Mouse (Mus musculus) lung, embryonic 16.5 days (tissue): ENCODE results near the gene Tmem132c. TPM values are rescaled to one million over a fixed set of nuclear protein-coding genes. Genes with fewer than 3 reads are reported as not detected.
A peak's percentile ranks its signal among the peaks of the same experiment; 100 is the strongest.

Experiments used
- ATAC-seq: fragments of 200-750 bp; cut with Nextera tagmentation; 2 replicates; pipeline ENCODE4 v1.8.0; 2017; ENCODE audit warnings: low read depth, mild to moderate bottlenecking, moderate library complexity
- H3K27ac ChIP-seq: fragments of 300-500 bp; sonication (generic); 2 replicates; pipeline ENCODE4 v1.5.1; 2014; ENCODE audit warnings: mild to moderate bottlenecking, control low read depth, low read length
- H3K27me3 ChIP-seq: fragments of 300-500 bp; sonication (generic); 2 replicates; pipeline ENCODE4 v1.6.1; 2014; ENCODE audit warnings: low read depth, low read length, mixed read lengths; ENCODE audit not compliant: control insufficient read depth, insufficient read depth
- H3K36me3 ChIP-seq: fragments of 300-500 bp; sonication (generic); 2 replicates; pipeline ENCODE4 v1.6.1; 2014; ENCODE audit warnings: low read length; ENCODE audit not compliant: control insufficient read depth, insufficient read depth
- H3K4me1 ChIP-seq: fragments of 300-500 bp; sonication (generic); replicated peaks from 2 replicates; pipeline ENCODE4 v1.6.1; 2014; ENCODE audit warnings: low read length, mixed read lengths; ENCODE audit not compliant: control insufficient read depth, insufficient read depth
- H3K4me2 ChIP-seq: fragments of 300-500 bp; sonication (generic); 2 replicates; pipeline ENCODE4 v1.6.1; 2014; ENCODE audit warnings: low read depth, low read length, control low read depth
- H3K4me3 ChIP-seq: fragments of 300-500 bp; sonication (generic); 2 replicates; pipeline ENCODE4 v1.5.1; 2014; ENCODE audit warnings: mild to moderate bottlenecking, low read length, control low read depth
- H3K9ac ChIP-seq: fragments of 300-500 bp; sonication (generic); 2 replicates; pipeline ENCODE4 v1.6.1; 2014; ENCODE audit warnings: low read length, control low read depth
- H3K9me3 ChIP-seq: fragments of 300-500 bp; sonication (generic); 2 replicates; pipeline ENCODE4 v1.6.1; 2016; ENCODE audit warnings: low read length; ENCODE audit not compliant: control insufficient read depth
- WGBS: fragments of 180-500 bp; shearing (Covaris S2); extraction: QIAGEN DNeasy Blood & Tissue Kit; methylation state at CpG from one replicate; pipeline ENCODE4 v1.1.7; 2014; 5-methylcytosine and 5-hydroxymethylcytosine counted together
- polyA plus RNA-seq: library from polyadenylated mRNA; unstranded; fragments of >200 nt; fragmentation: Nextera tagmentation; extraction: Ambion mirVana; gene quantifications from 2 replicates; pipeline ENCODE4 v1.2.1, GENCODE M21; 2015

The Tmem132c gene
- polyA plus RNA-seq, 1 experiment from 2014 or later, result 14.2 TPM

GRCm38 (mm10) chr5:127370503-127370902, 128.9 kb downstream of the Tmem132c start:
- H3K9me3 ChIP-seq, result peaks cover 8% of the 10 kb centered on the region; the same call in 1 of the 2 replicates
- peak overlapping the region; percentile 91 for H3K27ac ChIP-seq
- peak overlapping the region; percentile 50 for H3K4me2 ChIP-seq
- no peak overlapping the region for H3K9ac ChIP-seq
- H3K36me3 ChIP-seq, result no peaks in the 10 kb centered on the region
- no peaks in the 10 kb centered on the region for H3K27me3 ChIP-seq
- WGBS, result 12% methylated on average over 3 of the region's 3 CpGs
- peak overlapping the region; percentile 26; the same call in 1 of the 2 replicates for H3K4me3 ChIP-seq
- ATAC-seq, result peak; percentile 91
- peaks cover 21% of the 10 kb centered on the region for H3K4me1 ChIP-seq

- peak; percentile 44 for ATAC-seq
- peaks cover 30% of the 10 kb centered on the region for H3K4me1 ChIP-seq
- H3K27me3 ChIP-seq, result no peaks in the 10 kb centered on the region
Measured at GRCm38 (mm10) chr5:127374251-127374650, 132.6 kb downstream of the Tmem132c start.

GRCm38 (mm10) chr5:127375654-127376053, 134.0 kb downstream of the Tmem132c start:
- H3K4me3 ChIP-seq, result no peak overlapping the region
- no peaks in the 10 kb centered on the region for H3K27me3 ChIP-seq
- peaks cover 5% of the 10 kb centered on the region; the same call in 1 of the 2 replicates for H3K9me3 ChIP-seq
- H3K36me3 ChIP-seq, result no peaks in the 10 kb centered on the region
- WGBS, result 84% methylated on average over 3 of the region's 3 CpGs
- no peak overlapping the region for H3K27ac ChIP-seq
- no peak overlapping the region for H3K4me2 ChIP-seq
- no peak overlapping the region for H3K9ac ChIP-seq
- no peak for ATAC-seq
- H3K4me1 ChIP-seq, result peaks cover 21% of the 10 kb centered on the region

More at GRCm38 (mm10) chr5:127374251-127374650, 132.6 kb downstream of the Tmem132c start:
- Histone ChIP-seq H3K4me2 (no peak overlapping the region), H3K4me3 (no peak overlapping the region), H3K9ac (no peak overlapping the region), H3K36me3 (no peaks in the 10 kb centered on the region), H3K27ac (no peak overlapping the region), H3K9me3 (peaks cover 5% of the 10 kb centered on the region; the same call in 1 of the 2 replicates)
- WGBS, result 38% methylated on average over 9 of the region's 9 CpGs

- H3K36me3 ChIP-seq, result no peaks in the 10 kb centered on the region
- no peaks in the 10 kb centered on the region for H3K27me3 ChIP-seq
- H3K9ac ChIP-seq, result no peak overlapping the region
- H3K27ac ChIP-seq, result peak overlapping the region; percentile 47
- peaks cover 25% of the 10 kb centered on the region for H3K4me1 ChIP-seq
- peak; percentile 35; the same call in 1 of the 2 replicates for ATAC-seq
- peaks cover 5% of the 10 kb centered on the region; the same call in 1 of the 2 replicates for H3K9me3 ChIP-seq
- H3K4me2 ChIP-seq, result no peak overlapping the region
- H3K4me3 ChIP-seq, result no peak overlapping the region
- 12% methylated on average over 5 of the region's 5 CpGs for WGBS
Measured at GRCm38 (mm10) chr5:127378521-127378920, 136.9 kb downstream of the Tmem132c start.

- ATAC-seq, result no peak
Measured at GRCm38 (mm10) chr5:127379351-127379750, 137.7 kb downstream of the Tmem132c start.

GRCm38 (mm10) chr5:127381216-127381615, 139.6 kb downstream of the Tmem132c start:
- Histone ChIP-seq H3K36me3 (no peaks in the 10 kb centered on the region), H3K4me3 (no peak overlapping the region), H3K4me1 (peaks cover 23% of the 10 kb centered on the region), H3K27me3 (no peaks in the 10 kb centered on the region), H3K27ac (no peak overlapping the region), H3K9ac (no peak overlapping the region), H3K4me2 (no peak overlapping the region), H3K9me3 (no peaks in the 10 kb centered on the region)
- WGBS, result 53% methylated on average over 4 of the region's 4 CpGs
- no peak for ATAC-seq

More at GRCm38 (mm10) chr5:127379351-127379750, 137.7 kb downstream of the Tmem132c start:
- no peak overlapping the region for H3K4me3 ChIP-seq
- H3K27ac ChIP-seq, result no peak overlapping the region
- peaks cover 24% of the 10 kb centered on the region for H3K4me1 ChIP-seq
- 73% methylated on average over 2 of the region's 2 CpGs for WGBS
- H3K9ac ChIP-seq, result no peak overlapping the region
- H3K36me3 ChIP-seq, result no peaks in the 10 kb centered on the region
- H3K9me3 ChIP-seq, result peaks cover 5% of the 10 kb centered on the region; the same call in 1 of the 2 replicates
- H3K27me3 ChIP-seq, result no peaks in the 10 kb centered on the region
- no peak overlapping the region for H3K4me2 ChIP-seq

- Histone ChIP-seq H3K4me1 (peaks cover 23% of the 10 kb centered on the region), H3K4me2 (no peak overlapping the region), H3K4me3 (no peak overlapping the region), H3K27ac (no peak overlapping the region), H3K9ac (no peak overlapping the region), H3K36me3 (no peaks in the 10 kb centered on the region), H3K27me3 (no peaks in the 10 kb centered on the region), H3K9me3 (no peaks in the 10 kb centered on the region)
- ATAC-seq, result peak; percentile 35; the same call in 1 of the 2 replicates
- WGBS, result 52% methylated on average over 5 of the region's 5 CpGs
Measured at GRCm38 (mm10) chr5:127382571-127382970, 141.0 kb downstream of the Tmem132c start.

GRCm38 (mm10) chr5:127391187-127391586, 149.6 kb downstream of the Tmem132c start:
- H3K27ac ChIP-seq, result no peak overlapping the region
- no peak overlapping the region for H3K4me2 ChIP-seq
- ATAC-seq, result no peak
- peaks cover 7% of the 10 kb centered on the region; the same call in 1 of the 2 replicates for H3K9me3 ChIP-seq
- H3K36me3 ChIP-seq, result no peaks in the 10 kb centered on the region
- 94% methylated on average over 5 of the region's 5 CpGs for WGBS
- no peaks in the 10 kb centered on the region for H3K4me1 ChIP-seq
- H3K27me3 ChIP-seq, result no peaks in the 10 kb centered on the region
- H3K9ac ChIP-seq, result no peak overlapping the region
- no peak overlapping the region for H3K4me3 ChIP-seq

GRCm38 (mm10) chr5:127396889-127397288, 155.3 kb downstream of the Tmem132c start:
- 62% methylated on average over 9 of the region's 9 CpGs for WGBS
- peak; percentile 40; the same call in 1 of the 2 replicates for ATAC-seq

More at GRCm38 (mm10) chr5:127396889-127397288, 155.3 kb downstream of the Tmem132c start:
- Histone ChIP-seq H3K9me3 (no peaks in the 10 kb centered on the region), H3K4me3 (no peak overlapping the region), H3K27ac (no peak overlapping the region), H3K36me3 (no peaks in the 10 kb centered on the region), H3K27me3 (no peaks in the 10 kb centered on the region), H3K4me1 (peaks cover 6% of the 10 kb centered on the region; the same call in 1 of the 2 replicates), H3K9ac (no peak overlapping the region), H3K4me2 (no peak overlapping the region)
